Mouse (Mus musculus) liver, embryonic 12.5 days (tissue): ENCODE measurements around the gene Olfr983. TPM values are rescaled to one million over a fixed set of nuclear protein-coding genes. Genes with fewer than 3 reads are reported as not detected.

Experiments used
- polyA plus RNA-seq: library from polyadenylated mRNA; unstranded; fragments of >200 nt; fragmentation: Nextera tagmentation; extraction: Ambion mirVana; gene quantifications from 2 replicates; pipeline ENCODE4 v1.2.1, GENCODE M21; 2016

The Olfr983 gene
- polyA plus RNA-seq, 1 experiment from 2014 or later = not detected

Other genes starting within 250 kb of the Olfr983 start
- gene Olfr972, start 227.2 kb downstream of the Olfr983 start, polyA plus RNA-seq = not detected in 2 replicates
- not detected in 2 replicates for gene Olfr229, start 186.3 kb downstream of the Olfr983 start, polyA plus RNA-seq
- gene Olfr974, start 156.1 kb downstream of the Olfr983 start, polyA plus RNA-seq = not detected in 2 replicates
- not detected in 2 replicates for gene Olfr975, start 141.5 kb downstream of the Olfr983 start, polyA plus RNA-seq
- gene Olfr976, start 132.5 kb downstream of the Olfr983 start, polyA plus RNA-seq = not detected in 2 replicates
- gene Olfr978, start 101.5 kb downstream of the Olfr983 start, polyA plus RNA-seq = not detected in 2 replicates
- not detected in 2 replicates for gene Olfr979, start 90.1 kb downstream of the Olfr983 start, polyA plus RNA-seq
- gene Olfr980, start 84.0 kb downstream of the Olfr983 start, polyA plus RNA-seq = not detected in 2 replicates
- not detected in 2 replicates for gene Olfr981, start 72.1 kb downstream of the Olfr983 start, polyA plus RNA-seq
- not detected in 2 replicates for gene Olfr982, start 19.8 kb downstream of the Olfr983 start, polyA plus RNA-seq
- not detected in 2 replicates for gene Olfr984, start 20.6 kb upstream of the Olfr983 start, polyA plus RNA-seq
- gene Olfr985, start 36.6 kb upstream of the Olfr983 start, polyA plus RNA-seq = not detected in 2 replicates
- not detected in 2 replicates for gene Tmem225, start 54.5 kb upstream of the Olfr983 start, polyA plus RNA-seq
- gene Olfr986, start 87.3 kb upstream of the Olfr983 start, polyA plus RNA-seq = not detected in 2 replicates
- 2.1 TPM in 2 replicates for gene Zfp202, start 98.7 kb upstream of the Olfr983 start, polyA plus RNA-seq
- 0.12 and 0.55 TPM in 2 replicates for gene Scn3b, start 175.6 kb upstream of the Olfr983 start, polyA plus RNA-seq